Mouse (Mus musculus) cerebellum, adult 2 months (tissue): ENCODE results near the gene C330007P06Rik.

Source experiments
- CTCF ChIP-seq: fragments of 200-500 bp; IDR thresholded peaks from 2 replicates; pipeline ENCODE4 v1.5.1; 2011; ENCODE audit warnings: low read depth, mild to moderate bottlenecking, control low read depth, low read length, moderate library complexity, borderline replicate concordance; ENCODE audit not compliant: insufficient read depth
- POLR2A ChIP-seq: fragments of 200-500 bp; IDR thresholded peaks from 2 replicates; pipeline ENCODE4 v1.6.1; 2011; ENCODE audit warnings: low read length, control low read depth, borderline replicate concordance; ENCODE audit not compliant: insufficient read depth

DNA sequence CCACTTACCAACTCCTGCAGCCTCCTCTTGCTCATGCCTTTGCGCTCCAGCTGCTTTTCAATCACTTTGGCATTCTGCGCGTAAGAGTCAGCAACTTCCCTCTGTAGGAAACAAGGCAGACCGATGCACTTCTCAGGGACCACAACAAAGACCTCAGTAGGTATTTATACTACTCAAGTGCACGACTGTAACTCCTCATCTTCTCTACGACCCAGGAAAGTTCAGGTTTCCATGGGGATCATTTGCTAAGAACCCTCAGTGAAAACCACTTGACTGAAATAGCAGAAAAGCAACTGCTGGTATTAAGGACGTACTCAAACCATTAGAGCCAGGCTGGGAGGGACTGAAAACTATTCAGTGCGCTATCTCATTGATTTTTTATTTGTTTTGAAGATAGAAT, 21.3 kb downstream of the C330007P06Rik start:
- TF ChIP-seq CTCF (no peak), POLR2A (no peak)
